Mouse (Mus musculus) lung, postnatal 0 days (tissue): ENCODE results near the gene Kyat3.

Source experiments
- CTCF ChIP-seq: IDR thresholded peaks from 2 replicates; pipeline ENCODE4 v1.5.1; 2016; ENCODE audit warnings: antibody characterized with exemption, mild to moderate bottlenecking
- EP300 ChIP-seq: IDR thresholded peaks from 2 replicates; pipeline ENCODE4 v1.6.1; 2016; ENCODE audit warnings: antibody characterized with exemption, mild to moderate bottlenecking, control low read depth

DNA sequence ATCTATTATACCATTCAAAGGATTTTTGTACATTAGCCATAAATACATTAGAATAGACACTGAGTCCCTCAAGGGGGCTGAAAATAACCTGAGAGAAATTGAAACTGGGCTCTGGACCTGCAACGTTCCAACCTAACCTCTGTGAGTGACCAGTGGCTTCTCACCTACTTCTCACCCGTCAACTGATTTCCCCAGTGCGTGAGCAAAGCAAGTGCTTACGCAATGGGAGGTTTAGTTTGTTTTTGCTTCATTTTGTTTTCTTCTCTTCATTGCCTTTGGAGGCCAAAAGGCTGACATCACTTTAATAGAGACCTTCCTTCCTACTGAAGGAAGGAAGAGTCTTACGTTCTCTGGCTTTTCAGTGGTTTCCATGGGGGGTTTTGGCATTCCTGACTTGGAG is 10.5 kb downstream of the Kyat3 start:
- TF ChIP-seq CTCF = no peak
- TF ChIP-seq EP300 = no peak
